26 mouse cellular contexts compared by ENCODE assay signal in the genomic region with DNA sequence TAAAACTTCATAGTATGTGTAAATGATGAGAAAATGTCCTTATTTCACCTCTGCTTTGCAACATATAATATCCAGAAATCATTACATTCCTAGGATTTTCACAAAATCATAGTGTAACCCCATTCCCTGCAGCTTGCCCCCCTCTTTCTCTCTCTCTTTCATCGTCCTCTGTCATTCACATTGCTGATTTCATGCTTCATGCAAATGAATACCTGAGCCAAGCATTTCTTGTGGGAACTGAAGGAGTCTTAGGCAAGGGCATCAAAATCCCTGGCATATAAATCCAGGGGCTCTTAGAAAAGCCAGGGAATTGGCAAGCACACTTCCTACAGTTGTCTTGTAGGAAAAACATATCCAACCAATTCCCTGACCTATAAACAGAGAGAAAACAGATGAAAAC.
"Had no signal": no experiment of that assay in that cellular context is flagged by ENCODE, and none has a peak within 500 bp of the region (broad histone marks: within the 10 kb centered on the region; RNA-seq: fewer than 3 reads in every experiment).

No protein-coding gene starts in this region.

- DNase-seq: gastrocnemius, adult 2 months; gastrocnemius, postnatal 14 days; gastrocnemius, postnatal 36 days; heart, adult 11 months; heart, adult 2 months; heart, postnatal 14 days; heart, postnatal 36 days; kidney, adult 11 months; kidney, adult 2 months; kidney, adult 9 months; kidney, postnatal 14 days; kidney, postnatal 36 days; layer of hippocampus, adult 9-11 months; layer of hippocampus, postnatal 36 days; left cerebral cortex, postnatal 4 days had no signal

- H3K36me3 ChIP-seq: heart, embryonic 13.5 days; heart, embryonic 15.5 days; hindbrain, embryonic 13.5 days; hindbrain, embryonic 15.5 days; kidney, embryonic 15.5 days; limb, embryonic 13.5 days; limb, embryonic 15.5 days had no signal

- ATAC-seq: hindbrain, postnatal 0 days; intestine, embryonic 16.5 days had no signal

- H3K4me3 ChIP-seq: gastrocnemius, adult 2 months; heart, adult 2 months; heart, embryonic 13.5 days; heart, embryonic 15.5 days; hindbrain, embryonic 13.5 days; hindbrain, embryonic 15.5 days; kidney, embryonic 15.5 days; limb, embryonic 13.5 days; limb, embryonic 15.5 days had no signal

- H3K27ac ChIP-seq: gastrocnemius, adult 2 months; heart, adult 2 months; heart, embryonic 13.5 days; heart, embryonic 15.5 days; hindbrain, embryonic 13.5 days; hindbrain, embryonic 15.5 days; hindbrain, postnatal 0 days; kidney, embryonic 15.5 days; kidney, postnatal 0 days; limb, embryonic 13.5 days; limb, embryonic 15.5 days had no signal

- H3K9me3 ChIP-seq: heart, embryonic 13.5 days; heart, embryonic 15.5 days; hindbrain, embryonic 13.5 days; hindbrain, embryonic 15.5 days; kidney, embryonic 15.5 days; limb, embryonic 13.5 days; limb, embryonic 15.5 days had no signal

- H3K27me3 ChIP-seq: heart, embryonic 13.5 days; heart, embryonic 15.5 days; hindbrain, embryonic 13.5 days; hindbrain, embryonic 15.5 days; kidney, embryonic 15.5 days; limb, embryonic 13.5 days; limb, embryonic 15.5 days had no signal

- H3K4me1 ChIP-seq: heart, embryonic 13.5 days; heart, embryonic 15.5 days; hindbrain, embryonic 15.5 days; kidney, embryonic 15.5 days; limb, embryonic 13.5 days; limb, embryonic 15.5 days had no signal

- H3K4me2 ChIP-seq: heart, embryonic 11.5 days; heart, embryonic 13.5 days; heart, embryonic 15.5 days; hindbrain, embryonic 13.5 days; hindbrain, embryonic 15.5 days; kidney, embryonic 15.5 days; limb, embryonic 13.5 days; limb, embryonic 15.5 days had no signal

- H3K9ac ChIP-seq: heart, embryonic 13.5 days; heart, embryonic 15.5 days; hindbrain, embryonic 13.5 days; hindbrain, embryonic 15.5 days; kidney, embryonic 15.5 days; limb, embryonic 13.5 days; limb, embryonic 15.5 days had no signal
